Mouse (Mus musculus) CH12.LX (cell line): ENCODE results near the gene Mllt3.

Source experiments
- BHLHE40 ChIP-seq: IDR thresholded peaks from 2 replicates; pipeline ENCODE4 v1.6.1; 2011; ENCODE audit warnings: mild to moderate bottlenecking, low read depth, low read length, improper control_type of control experiment
- CTCF ChIP-seq, 2 experiments: IDR thresholded peaks in 1 of 2; conservative IDR thresholded peaks in 1 of 2; 2 replicates each; pipeline ENCODE4 v1.5.1; 2011 to 2012; ENCODE audit warnings: low read depth in 2 of 2, low read length in 2 of 2, improper control_type of control experiment in 1 of 2, inconsistent platforms in 1 of 2, mild to moderate bottlenecking in 1 of 2, moderate library complexity in 1 of 2
- EP300 ChIP-seq: IDR thresholded peaks from 2 replicates; pipeline ENCODE4 v1.6.1; 2011; ENCODE audit warnings: low read length, improper control_type of control experiment
- GABPA ChIP-seq: IDR thresholded peaks from 2 replicates; pipeline ENCODE4 v1.6.1; 2012; ENCODE audit warnings: low read depth, low read length, improper control_type of control experiment, inconsistent platforms; ENCODE audit not compliant: insufficient replicate concordance
- NELFE ChIP-seq: IDR thresholded peaks from 2 replicates; pipeline ENCODE4 v1.6.1; 2011; ENCODE audit warnings: low read depth, low read length, improper control_type of control experiment
- POLR2A ChIP-seq: IDR thresholded peaks from 2 replicates; pipeline ENCODE4 v1.6.1; 2011; ENCODE audit warnings: low read depth, mild to moderate bottlenecking, improper control_type of control experiment, low read length
- POLR2AphosphoS2 ChIP-seq: IDR thresholded peaks from 2 replicates; pipeline ENCODE4 v1.6.1; 2011; ENCODE audit warnings: low read depth, low read length, improper control_type of control experiment
- TBP ChIP-seq: conservative IDR thresholded peaks from 2 replicates; pipeline ENCODE4 v1.6.1; 2011; ENCODE audit warnings: low read depth, low read length, improper control_type of control experiment

DNA sequence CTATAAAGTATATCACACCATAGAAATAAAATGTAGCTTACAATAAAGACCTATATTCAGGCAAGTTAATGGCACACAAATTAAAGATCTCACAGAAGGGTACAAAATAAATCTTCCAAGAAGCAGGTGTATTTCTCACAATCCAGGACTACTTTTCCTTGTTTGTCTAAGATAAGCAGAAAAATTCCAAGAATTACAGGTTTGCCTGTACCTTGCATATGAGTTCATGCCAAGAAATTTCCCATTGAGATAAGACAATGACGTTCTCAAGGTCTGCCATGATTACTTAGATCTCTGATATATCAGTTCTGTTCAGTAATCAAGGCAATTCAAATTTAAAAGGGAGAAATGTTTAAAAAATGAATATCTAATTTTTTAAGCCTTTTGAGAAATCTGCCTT, 272.9 kb downstream of the Mllt3 start:
- no peak for TF ChIP-seq NELFE
- TF ChIP-seq BHLHE40: no peak
- TF ChIP-seq POLR2AphosphoS2: no peak
- no peak for TF ChIP-seq GABPA
- no peak for TF ChIP-seq EP300
- TF ChIP-seq CTCF (conservative IDR thresholded peaks at IDR 0.05 in 1 of 2, IDR thresholded peaks at IDR 0.05 in 1 of 2; ENCODE audit: low read depth in 2 of 2, low read length in 2 of 2): no peak
- TF ChIP-seq POLR2A: no peak
- TF ChIP-seq TBP: no peak
